Mouse (Mus musculus): ENCODE measurements around the gene Gm3415. TPM values are rescaled to one million over a fixed set of nuclear protein-coding genes. Genes with fewer than 3 reads are reported as not detected.
"Not testable (repeated sequence)": the region's sequence is repeated elsewhere in the genome, so short reads cannot be mapped to it uniquely, and the experiment has no call there.

Gene Gm3415
- total RNA-seq (2021) = not detected
- long read RNA-seq, experiment 1 = 0 reads
- long read RNA-seq, experiment 2 = 0 reads

DNA sequence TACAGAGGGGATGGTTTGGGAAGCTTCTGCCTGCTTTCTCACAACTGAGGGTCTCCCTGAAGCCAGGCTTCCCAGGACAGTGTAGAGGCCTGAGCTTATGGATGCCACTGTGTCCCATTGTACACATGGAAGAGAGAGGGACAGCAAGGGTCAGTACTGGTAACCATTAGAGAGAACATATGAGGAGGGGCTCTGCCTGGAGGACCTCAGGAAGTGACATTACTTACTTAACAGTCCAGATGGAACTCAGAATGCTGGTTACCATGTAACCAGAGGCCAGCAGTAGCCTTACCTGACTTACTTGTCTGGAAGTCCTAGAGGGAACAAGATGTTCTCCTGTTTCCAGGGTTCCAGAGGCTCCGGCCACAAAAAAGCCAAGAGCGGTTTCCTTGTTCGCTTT is at the start of gene Gm3415:
Gm3415 (plus strand) TSS at position 301 of the 400 bp plus-strand sequence.
- not testable (repeated sequence) for DNase-seq (ENCODE audit: low spot score in 2 of 2)

DNA sequence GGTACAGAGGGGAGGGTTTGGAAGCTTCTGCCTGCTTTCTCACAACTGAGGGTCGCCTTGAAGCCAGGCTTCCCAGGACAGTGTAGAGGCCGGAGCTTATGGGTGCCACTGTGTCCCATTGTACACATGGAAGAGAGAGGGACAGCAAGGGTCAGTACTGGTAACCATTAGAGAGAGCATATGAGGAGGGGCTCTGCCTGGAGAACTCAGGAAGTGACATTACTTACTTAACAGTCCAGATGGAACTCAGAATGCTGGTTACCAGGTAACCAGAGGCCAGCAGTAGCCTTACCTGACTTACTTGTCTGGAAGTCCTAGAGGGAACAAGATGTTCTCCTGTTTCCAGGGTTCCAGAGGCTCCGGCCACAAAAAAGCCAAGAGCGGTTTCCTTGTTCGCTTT is 42.1 kb upstream of the Gm3415 start, which contains the start of gene Gm3402:
Gm3402 (plus strand) TSS at position 301 of the 400 bp plus-strand sequence.
- not testable (repeated sequence) for DNase-seq (ENCODE audit: low spot score in 2 of 2)

DNA sequence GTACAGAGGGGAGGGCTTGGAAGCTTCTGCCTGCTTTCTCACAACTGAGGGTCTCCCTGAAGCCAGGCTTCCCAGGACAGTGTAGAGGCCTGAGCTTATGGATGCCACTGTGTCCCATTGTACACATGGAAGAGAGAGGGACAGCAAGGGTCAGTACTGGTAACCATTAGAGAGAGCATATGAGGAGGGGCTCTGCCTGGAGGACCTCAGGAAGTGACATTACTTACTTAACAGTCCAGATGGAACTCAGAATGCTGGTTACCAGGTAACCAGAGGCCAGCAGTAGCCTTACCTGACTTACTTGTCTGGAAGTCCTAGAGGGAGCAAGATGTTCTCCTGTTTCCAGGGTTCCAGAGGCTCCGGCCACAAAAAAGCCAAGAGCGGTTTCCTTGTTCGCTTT is 30.4 kb upstream of the Gm3415 start, which contains the start of gene Gm3404:
Gm3404 (plus strand) TSS at position 301 of the 400 bp plus-strand sequence.
- not testable (repeated sequence) for DNase-seq (ENCODE audit: low spot score in 2 of 2)

DNA sequence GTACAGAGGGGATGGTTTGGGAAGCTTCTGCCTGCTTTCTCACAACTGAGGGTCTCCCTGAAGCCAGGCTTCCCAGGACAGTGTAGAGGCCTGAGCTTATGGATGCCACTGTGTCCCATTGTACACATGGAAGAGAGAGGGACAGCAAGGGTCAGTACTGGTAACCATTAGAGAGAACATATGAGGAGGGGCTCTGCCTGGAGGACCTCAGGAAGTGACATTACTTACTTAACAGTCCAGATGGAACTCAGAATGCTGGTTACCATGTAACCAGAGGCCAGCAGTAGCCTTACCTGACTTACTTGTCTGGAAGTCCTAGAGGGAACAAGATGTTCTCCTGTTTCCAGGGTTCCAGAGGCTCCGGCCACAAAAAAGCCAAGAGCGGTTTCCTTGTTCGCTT is 18.6 kb upstream of the Gm3415 start, which contains the start of gene Gm3409:
Gm3409 (plus strand) TSS at position 301 of the 400 bp plus-strand sequence.
- DNase-seq (ENCODE audit: low spot score in 2 of 2) = not testable (repeated sequence)

DNA sequence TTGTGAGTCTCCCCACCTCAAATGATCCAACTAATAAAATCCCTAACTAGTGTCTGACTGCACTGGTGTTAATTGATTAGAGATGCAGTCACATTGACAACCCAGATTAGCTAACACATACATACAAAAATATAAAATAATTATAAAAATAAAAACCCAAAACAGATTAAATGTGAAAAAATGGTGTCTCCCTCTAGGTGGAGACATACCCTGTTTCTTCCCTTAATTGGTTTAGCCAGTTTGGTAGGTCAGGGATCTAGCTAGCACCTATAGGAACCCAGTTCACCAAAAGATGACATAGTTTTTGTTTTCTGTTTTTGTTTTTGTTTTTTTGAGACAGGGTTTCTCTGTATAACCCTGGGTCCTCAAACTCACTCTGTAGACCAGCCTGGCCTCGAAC is 8.3 kb downstream of the Gm3415 start:
- DNase-seq (ENCODE audit: low spot score in 2 of 2) = no peak

DNA sequence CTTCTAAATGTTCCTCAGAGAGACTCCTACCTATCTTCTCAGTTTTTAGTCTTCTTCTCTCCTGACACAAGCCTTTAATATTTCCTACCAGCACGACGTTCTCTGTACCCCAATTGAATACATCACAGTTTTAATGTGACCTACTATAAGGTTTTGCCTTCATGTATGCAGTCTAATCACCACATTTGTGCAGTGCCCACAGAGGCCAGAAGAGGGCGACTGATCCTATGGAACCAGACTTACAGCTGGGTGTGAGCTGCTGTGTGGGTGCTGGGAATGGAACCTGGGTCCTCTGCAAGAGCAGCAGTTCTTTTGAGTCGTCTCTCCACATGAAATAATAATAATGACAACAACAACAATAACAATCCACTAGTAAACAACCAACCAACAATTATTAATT is 11.1 kb downstream of the Gm3415 start:
- DNase-seq (ENCODE audit: low spot score in 2 of 2) = no peak

DNA sequence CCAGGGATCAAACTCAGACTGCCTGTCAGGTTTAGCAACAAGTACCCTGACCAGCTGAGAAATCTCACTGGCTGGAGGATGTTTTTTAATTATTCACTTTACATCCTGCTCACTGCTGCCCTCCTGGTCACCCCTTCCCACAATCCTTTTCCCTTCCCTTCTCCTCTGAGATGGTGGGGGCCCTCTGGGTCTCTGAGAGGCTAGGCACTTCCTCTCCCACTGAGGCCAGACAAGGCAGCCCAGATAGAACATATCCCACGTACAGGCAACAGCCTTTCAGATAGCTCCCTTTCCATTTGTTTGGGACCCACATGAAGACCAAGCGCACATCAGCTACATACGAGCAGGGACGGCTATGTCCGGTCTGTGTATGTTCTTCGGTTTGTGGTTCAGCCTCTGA is 14.2 kb downstream of the Gm3415 start:
- not testable (repeated sequence) for DNase-seq (ENCODE audit: low spot score in 2 of 2)

DNA sequence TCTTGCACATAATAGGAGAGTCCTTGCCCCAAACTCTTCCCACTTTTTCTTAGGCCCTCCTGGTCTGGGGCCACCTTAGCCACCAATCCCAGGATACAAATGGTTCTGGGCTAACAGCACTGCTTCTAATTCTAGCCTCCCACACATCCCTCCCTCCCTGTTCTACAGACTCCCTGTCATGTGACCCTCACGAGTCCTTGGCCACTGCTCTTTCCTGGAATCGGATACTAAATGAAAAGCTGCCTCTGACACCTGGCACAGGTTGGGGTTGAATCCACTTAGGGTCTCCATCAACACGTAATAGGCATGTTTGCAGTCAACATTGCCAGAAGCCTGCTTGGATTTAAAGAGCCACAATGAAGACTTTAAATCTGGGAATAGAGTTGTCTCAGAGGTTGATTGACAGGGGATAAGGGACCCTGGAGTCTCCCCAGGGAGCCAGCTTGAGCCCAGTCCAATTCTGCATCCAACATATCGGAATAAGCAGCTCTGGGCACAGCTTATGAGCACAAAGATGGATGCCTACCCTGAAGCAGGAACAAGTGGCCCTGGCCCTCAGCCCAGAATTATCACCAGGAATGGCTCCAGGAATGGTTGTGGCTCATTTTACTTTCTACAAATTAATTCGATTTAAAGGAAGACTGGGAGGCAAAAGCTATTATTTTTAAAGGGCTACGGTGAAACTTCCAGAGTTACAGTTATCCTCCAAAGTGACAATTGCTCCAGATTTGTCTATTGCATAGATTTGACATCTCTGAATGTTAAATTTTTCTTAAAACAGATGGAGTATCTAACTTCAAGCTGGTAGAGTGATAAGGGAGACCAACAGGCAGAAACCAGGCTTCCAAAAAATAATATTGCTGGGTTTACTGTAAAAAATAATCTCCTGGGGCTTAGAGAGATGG is 16.1 kb downstream of the Gm3415 start:
- not testable (repeated sequence) for DNase-seq (ENCODE audit: low spot score in 2 of 2)

DNA sequence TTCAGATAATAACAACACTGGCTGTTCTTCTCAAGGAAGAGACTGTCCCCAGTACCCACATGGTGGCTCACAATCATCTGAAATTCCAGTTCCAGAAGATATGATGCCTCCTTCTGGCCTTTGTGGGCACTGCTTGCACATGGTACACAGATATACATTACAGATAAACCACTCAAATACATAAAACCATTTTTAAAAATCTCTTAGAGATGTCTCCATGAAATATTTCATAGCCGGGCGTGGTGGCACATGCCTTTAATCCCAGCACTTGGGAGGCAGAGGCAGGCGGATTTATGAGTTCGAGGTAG is 16.8 kb downstream of the Gm3415 start:
- DNase-seq (ENCODE audit: low spot score in 2 of 2) = not testable (repeated sequence)

DNA sequence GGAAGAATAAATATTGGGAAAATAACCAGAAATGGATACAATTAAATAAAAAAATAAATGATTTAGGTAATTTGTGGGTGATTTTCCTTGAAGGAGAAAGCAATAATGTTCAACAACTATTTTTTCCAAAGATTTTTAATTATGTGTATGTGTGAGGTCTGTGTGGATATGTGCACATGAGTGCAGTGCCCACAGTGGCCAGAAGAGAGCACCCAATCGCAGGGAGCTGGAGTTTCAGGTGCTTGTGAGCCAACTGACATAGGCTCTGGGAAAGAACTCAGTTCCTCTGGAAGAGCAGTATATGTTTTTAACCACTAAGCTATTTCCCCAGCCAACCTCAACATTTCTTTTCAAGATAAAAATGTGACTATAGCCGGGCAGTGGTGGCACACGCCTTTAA is 20.7 kb downstream of the Gm3415 start:
- DNase-seq (ENCODE audit: low spot score in 2 of 2) = no peak

DNA sequence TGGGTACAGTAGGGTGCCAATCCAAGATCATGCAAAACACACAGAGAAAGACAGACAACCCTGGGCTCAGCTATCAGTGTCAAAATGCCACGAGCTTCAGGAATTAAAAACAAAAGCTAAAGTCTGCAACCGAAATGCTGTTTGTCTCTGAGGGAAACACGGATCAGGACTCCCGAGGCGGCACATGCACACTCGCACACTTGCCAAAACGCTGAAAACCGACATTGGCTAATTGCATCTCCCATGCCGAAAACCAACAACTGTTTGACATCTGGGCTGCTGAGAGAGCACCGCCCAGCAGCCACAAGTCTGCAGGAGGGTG is 28.2 kb downstream of the Gm3415 start:
- DNase-seq (ENCODE audit: low spot score in 2 of 2) = no peak

DNA sequence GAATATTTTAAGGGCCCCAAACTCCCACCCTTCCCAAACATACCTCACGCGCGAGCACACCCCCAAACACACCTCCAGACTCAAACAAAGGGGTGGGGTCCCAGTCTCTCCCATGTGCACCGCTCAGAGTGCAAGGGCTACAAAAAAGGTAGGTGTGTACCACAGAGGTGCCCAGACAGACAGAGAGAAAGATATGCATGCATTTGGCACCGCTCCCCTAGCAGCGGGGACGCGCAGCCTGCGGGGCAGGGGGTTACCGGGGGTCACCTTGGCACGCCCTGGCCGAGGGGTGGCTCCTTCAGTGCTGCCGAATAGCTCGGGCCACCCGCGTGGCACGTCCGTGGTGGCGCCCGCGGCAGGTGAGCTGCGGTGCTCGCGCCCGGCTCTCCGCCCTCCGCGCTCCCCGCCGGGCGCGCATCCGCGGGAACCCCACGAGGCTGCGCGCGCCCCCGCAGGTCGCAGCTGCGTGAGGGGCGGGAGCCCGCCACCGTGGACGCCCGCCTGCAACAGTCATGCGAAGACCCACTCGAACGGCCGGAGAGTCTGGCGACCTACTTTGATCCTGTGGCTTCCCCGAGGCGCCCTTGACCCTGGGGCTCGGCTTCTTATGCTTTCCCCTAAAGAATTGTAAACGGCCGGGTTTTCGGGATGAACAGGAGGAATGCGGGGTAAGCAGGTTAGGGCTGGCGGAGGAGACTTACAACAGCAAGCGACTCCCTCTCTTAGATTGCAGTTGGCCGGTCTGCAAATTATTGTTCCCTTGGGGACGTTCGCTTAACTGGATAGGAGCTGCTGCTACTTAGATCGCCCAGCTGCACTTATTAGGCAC is 28.8 kb downstream of the Gm3415 start, which contains the start of gene Gpr12:
Gpr12 (minus strand) TSS at position 762 of the 829 bp plus-strand sequence.
- DNase-seq (ENCODE audit: low spot score in 2 of 2) = no peak

DNA sequence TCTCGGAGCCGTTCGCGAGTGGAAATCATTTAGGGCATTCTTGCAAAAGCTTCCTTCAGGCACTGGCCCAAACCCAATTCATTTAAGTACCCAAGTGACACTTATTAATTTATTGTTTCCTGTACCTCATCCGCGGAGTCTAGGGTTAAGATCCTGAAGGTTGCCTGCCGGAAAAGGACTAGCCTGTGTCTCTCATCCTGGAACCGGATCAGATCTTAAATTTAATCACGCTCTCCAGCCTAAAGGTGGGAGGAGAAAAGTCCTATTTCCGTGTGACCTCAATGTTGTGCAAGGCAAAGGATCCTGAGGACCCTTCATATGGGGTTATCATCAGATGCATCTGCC is 29.3 kb downstream of the Gm3415 start:
- no peak for DNase-seq (ENCODE audit: low spot score in 2 of 2)

DNA sequence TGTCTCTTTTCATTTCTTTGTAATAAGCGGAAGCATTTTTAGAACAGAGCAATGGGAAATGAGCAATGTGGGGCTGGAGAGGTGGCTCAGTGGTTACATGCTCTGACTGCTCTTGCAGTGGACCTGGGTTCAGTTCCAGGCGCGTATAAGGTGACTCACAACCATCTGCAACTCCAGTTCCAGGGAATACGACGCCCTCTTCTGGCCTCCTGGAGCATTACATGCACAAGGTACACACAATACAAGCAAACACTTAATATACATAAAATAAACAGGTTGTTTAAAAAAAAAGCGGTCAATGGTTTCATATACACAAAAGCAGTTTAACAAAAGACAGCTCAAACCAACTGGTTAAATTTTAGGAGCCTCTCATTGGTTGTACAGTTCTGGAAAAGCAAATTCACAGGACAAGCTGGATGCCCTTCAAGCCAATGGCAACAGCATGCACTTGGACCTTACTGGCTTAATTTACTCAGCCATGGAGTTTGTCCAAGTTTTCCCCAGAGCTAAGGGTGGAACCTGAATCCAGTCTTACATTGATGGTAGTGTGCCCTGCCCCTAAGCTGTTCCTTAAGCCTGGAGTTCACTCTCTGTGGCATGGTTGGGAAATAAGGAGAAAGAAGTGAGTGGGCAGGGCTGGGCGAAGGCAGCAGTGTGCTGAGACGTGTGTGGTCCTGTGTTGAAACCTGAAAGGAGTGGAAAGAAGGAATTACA is 30.6 kb downstream of the Gm3415 start:
- no peak for DNase-seq (ENCODE audit: low spot score in 2 of 2)

DNA sequence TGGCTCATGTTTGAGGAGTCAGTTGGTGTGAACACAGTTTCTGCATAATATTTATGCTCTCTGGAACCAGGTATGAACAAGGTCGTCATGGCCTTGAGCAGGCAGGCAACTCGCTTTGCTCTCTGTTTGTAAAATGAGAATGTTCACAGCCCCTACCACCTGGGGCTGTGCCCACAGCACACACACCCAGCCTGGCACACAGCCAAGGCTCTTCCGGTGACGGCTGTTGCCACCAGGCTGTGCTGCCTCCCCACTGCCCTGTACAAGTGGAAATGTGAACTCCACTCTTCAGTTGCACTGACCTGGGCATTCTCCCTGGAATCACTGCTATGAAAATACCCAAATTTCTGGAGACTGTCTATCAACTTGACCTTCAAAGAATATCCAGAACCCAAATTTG is 35.1 kb downstream of the Gm3415 start:
- no peak for DNase-seq (ENCODE audit: low spot score in 2 of 2)

DNA sequence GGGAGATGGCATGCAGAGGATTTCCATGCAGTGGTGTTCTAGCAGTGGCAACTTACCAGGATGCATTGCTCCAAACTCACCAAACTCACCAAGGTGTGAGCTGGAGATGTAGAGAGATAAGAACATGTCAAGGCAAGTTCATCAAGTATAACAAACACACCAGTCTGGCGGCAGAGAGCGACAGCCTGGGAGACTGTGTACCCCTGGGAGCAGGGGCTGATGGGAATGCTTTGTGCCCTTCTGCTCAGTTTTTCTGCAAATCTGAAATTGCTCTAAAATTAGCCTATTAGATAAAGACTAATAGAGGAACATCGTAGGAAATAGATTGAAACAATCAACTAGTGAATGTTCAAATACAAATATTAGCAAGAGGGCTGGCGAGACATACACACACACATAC is 35.7 kb downstream of the Gm3415 start:
- no peak for DNase-seq (ENCODE audit: low spot score in 2 of 2)

DNA sequence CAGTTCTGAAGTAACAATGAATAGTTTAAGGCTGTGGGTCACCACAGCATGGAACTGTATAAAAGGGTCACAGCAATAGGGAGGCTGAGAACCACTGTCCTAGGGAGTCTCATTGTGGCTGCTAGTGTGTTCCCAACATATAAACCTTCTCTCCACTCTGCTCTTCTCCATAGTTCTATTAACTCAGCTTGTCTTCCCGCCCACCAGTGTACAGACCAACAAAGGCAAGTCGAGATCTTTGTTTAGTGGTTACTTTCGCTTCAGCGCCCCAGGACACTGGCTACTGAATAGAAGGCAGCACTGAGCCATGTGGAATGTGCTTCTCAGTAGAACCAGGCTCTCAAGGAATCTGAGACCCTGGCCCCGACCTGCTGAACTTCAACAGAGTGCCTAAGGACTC is 36.6 kb downstream of the Gm3415 start:
- no peak for DNase-seq (ENCODE audit: low spot score in 2 of 2)

DNA sequence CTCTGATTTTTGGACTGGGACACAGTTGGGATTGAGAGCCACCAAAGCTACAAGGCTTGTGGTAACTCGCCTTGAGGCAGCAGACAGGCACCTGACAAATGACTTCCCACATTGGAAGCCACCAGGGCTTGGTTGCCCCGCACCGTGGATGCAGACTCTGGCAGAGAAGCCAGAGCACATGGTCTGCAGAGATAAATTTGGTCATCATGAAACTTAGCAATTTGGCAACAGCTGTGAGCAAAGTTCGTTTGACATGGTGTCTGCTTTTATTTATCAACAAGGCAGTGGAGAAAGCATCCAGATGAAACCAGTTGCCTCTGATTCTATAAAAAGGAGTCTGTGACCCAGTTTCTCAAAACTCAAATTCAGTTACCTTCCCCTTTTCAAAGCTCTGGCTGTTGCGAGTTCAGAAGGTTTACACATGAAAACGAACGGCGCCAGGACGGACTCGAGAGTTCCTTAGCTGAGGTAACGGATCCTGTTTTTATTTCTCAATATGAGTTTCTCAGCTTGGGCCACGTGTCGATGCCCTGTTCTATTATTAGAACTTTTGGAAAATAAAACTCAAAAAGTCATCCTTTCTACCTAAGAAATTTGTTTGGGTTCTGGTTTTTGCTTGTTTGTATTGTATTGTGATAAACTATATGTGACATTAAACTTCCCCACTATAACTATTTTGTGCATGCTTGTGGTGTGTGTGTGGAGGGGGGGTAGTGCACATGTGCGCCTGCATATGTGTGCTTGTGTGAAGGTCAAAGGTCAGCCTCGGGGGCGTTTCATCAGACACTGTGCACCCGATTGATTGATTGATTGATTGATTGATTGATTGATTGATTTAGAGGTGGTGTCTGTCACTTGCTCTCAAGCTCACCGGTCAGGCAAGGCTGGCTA is 40.9 kb downstream of the Gm3415 start:
- DNase-seq (ENCODE audit: low spot score in 2 of 2) = no peak

DNA sequence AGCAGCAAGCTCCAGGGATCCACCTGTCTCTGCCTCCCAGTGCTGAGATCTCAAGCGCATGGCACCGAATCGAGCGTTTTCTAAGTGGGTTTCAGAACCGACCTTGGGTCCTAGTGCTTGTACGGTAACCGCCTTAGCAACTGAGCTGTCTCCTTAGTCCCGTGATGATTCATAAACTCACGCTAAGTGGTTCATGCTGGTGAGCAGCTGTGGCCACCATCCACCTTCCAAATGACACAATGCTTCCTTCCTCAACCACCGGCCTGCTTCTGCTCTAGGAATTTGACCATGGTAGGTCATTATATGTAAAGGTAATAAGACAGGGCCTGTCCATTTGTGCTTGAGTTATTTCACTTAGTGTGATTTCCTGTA is 41.6 kb downstream of the Gm3415 start:
- DNase-seq (ENCODE audit: low spot score in 2 of 2) = no peak
